Mouse (Mus musculus) cerebellum, postnatal 4 days (tissue): ENCODE measurements at regions not wholly inside any gene's neighbourhood (a gene's known extent, or its start where the extent isn't known, plus 50 kb on each side); places are given as distances from the start of the nearest gene placed in this dataset.

ENCODE experiments used
- DNase-seq, 2 experiments: peaks; one replicate each; pipeline ENCODE4 v3.0.0; 2022; ENCODE audit warnings: low spot score in 2 of 2, mixed read lengths in 1 of 2

DNA sequence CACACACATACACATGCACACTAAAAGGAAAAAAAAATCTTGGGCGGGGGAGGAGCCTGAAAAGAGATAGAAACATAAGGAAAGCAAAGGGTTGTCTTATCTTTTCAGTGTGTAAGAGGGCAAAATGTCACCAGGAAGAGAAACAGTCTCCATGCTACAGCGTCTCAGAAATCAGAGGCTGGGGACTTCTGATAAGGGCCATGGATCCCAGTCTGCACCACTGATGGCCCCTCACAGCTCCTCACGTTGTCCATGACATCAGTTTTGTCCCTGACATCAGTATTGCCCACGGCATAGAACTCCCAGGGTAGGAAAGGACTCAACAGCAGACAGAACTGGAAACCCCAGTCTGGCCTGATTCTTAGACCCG is 135.0 kb downstream of the 2410131K14Rik start:
- DNase-seq, result no peak

DNA sequence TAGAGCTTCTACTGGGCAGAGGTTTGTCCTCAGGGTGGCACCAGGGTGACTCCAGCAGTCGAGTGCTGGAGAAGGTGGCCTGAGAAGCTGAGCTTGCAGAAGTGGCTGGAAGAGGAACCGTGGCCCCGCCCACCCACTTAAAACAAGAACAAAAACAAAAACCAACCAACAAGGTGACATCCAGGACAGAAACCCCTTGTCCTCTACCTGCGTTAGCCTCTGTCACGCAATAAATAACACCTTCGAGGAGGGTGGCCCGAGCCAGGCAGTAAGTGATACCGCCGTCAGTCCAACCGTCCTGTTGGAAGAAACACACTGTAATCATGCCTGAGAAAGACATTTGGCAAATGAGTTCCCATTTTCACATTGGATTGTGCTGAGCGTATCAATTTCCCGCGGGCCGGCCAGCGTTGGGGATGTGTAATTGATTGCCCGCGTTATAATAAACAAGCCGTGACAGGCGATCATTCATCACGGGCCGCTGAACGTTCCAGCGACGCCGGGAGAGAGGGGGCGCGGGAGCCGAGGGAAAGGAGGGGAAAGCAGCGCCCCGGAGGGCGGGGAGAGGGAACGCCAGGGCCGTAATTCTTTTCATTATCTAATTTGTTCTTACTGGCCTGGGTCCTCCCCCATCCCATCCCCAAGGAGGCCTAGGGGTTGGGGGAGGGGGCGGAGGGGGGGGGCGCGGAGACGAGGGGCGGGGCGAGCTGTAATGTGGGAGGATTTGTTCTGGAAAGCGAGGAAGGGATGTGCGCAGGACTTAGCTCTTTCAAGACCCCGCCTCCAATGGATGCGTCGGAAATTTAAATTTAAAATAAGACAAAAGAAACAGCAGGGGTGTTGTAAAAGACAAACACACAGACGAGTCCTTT is 135.6 kb downstream of the 2410131K14Rik start:
- DNase-seq, result peak in 1 of 2 experiments; percentile 46

DNA sequence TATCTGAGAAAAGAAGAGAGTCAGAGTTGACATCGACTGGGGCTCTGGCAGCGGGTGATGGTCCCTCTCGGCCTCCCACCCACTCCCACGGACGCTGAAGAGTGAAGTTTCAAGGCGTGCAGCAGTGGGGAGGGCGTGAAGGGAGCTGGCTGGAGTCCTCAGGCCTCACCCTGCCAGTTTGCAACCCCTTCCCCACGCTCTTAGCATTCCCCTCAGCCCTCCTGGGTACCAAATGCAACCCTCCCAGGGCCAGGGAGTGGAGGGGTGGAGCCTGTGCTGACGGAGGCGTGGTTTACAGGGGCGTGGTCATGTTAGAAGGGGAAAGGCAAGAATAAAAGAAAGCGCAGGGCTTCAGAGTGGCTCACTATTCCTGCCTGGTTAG is 136.3 kb downstream of the 2410131K14Rik start:
- DNase-seq, result peak in 1 of 2 experiments; percentile 39

DNA sequence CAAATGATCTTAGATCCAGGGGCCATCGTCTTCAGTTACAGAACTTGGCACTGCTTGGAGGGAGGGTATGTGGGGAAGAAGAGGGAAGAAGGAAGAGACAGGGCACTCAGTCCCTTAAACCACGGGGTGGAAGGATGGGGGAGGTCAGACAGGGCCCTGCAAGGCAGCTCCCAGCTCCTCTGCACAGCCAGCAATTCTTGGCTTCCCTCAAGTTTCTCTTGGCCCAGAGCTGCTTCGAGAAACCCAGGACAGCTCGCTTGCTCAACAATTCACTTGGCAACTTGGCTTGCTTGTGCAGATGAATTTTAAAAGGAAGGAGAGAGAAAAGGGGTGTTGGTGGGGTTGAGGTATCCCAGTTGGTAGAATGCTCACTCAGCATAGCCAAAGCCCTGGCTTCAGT is 141.1 kb downstream of the 2410131K14Rik start:
- no peak for DNase-seq

DNA sequence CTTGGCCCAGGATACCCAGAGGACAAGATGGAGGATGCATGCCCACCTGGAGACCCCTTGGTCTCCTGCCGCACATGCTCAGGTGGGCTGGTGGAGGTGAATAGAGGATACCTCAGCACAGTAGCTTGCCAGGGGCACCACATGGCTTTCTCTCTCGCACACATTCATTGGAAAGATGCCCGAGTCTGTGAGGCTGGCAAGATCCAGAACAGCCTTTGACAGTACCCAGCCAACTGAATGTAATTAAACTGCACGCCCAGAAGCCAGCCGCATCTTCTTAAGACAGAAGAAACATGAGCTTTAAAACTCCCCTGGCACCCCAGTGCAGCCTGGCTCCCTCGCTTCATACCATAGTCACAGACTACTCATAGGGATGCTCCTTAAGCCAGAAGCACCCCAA is 143.4 kb downstream of the 2410131K14Rik start:
- DNase-seq, result peak in 1 of 2 experiments; percentile 52

DNA sequence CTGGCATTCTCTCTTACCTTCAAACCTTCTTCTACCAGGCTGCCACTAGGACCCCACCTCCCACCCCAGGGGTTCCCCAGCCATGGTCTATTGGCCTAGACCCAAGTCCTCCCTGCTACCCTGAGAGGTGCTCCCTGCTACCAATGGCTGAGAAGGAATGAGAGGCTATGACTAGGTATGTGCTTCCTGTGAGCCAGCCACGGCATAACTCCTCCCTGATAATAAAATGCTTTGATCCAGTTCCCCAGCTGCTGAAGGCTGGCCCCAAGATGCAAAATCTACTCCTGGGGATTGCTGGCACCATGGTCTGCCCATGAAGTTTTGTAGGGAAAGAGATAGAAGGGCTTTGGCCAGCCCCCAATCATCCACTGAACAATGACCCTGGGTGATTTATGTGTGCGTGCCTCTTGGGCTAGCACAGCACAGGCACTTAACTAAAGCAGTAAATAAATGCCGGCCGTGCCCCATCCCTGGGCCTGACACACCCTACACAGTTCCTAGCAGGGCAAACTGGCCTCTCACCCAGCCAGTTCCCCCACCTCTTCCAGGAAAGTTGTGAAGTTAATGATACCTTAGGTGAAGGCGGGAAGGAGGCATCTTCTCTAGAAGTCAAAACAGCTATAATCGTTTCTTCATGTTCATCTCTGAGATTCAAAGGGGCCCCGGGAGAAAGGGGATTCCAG is 145.8 kb downstream of the 2410131K14Rik start:
- DNase-seq, result no peak

DNA sequence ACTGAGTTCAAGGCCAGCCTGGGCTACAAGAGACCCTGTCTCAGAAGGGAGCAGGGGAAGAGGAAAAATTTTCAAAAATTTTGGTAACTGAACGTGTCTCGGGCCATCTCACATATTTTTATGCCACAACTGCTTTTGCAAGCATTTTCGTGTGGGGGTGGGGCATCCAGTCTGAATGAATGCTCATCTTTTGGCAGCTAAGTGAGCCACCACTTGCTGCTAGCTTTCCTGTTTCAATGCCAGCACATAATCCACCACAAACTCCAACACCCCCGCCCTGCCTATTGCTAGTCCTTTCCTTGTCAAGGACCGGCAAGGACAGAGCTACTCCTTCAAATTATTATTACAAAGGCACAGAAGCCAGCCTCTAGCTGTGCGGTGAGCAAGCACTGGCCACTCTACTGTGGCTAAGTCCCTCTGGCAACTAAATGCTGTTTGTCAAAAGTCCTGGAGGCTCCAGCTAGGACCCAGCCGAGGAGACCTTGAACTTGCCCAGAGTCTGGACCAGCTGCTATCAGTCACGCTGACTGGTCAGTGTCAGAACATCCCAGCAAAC is 148.0 kb downstream of the 2410131K14Rik start:
- peak in 1 of 2 experiments; percentile 22 for DNase-seq

DNA sequence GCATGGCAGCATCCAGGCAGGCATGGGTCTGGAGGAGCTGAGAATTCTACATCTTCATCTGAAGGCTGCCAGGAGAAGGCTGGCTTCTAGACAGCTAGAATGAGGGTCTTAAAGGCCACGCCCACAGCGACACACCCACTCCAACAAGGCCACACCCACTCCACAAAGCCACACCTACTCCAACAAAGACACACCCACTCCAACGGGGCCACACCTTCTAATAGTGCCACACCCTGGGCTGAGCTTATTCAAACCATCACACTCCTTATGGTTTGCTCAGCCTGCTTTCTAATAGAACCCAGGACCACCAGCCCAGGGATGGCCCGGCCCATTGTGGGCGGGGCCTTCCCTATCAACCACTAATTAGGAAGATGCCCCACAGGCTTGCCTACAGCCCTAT is 149.0 kb downstream of the 2410131K14Rik start:
- no peak for DNase-seq

DNA sequence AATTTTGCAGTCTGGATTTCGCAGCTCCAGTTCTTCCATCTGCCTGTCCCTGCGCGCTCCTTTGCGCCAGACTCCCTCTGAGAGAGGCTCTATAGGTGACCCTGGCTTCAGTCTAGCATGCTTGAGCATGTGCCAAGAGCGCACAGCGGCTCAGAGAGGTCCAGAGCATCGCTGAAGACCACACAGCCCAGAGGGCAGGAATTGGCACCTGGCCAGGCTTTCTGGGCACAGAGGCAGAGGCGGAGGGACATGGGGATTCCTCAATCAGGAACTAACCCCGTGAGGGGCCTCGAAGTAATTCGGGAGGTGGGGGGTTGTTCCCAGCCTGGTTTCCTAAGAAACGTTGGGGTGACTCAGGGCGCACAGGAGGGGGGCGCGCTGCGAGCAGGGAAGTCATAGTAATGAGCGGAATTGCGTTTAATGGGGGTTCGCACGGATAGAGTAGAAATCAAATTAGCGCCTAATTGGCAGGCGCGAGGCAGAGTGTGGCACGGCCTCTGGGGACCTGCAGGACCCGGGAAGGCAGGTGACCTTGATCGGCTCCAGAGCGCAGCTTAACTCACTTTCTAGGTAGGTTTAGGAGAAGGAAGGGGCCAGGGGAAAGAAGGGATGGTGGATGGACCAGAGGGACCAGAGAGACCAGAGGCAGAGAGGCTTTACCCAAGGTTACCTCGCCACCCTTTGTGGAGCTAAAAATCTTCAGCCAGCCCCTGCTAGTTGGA is 151.1 kb downstream of the 2410131K14Rik start:
- DNase-seq, result peak in 1 of 2 experiments; percentile 63

DNA sequence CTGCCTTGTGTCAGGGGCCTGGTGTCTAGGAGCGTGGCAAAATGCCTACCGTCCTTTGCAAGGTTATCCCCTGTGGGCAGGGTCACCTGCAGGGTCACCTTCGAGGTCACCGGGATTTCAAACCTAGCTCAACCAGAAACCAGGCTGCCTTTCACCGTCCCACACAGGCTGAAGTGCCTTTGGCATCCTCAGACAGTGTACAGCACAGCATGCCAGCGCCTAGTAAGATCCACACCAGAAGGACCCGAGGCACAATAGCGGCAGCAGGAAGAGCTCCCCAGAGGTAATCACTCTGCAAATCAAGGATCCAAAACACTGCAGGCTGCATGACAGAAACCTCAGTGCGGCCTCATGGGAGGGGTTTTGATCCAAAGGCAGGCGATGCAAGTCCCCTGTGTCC is 155.9 kb downstream of the 2410131K14Rik start:
- no peak for DNase-seq

DNA sequence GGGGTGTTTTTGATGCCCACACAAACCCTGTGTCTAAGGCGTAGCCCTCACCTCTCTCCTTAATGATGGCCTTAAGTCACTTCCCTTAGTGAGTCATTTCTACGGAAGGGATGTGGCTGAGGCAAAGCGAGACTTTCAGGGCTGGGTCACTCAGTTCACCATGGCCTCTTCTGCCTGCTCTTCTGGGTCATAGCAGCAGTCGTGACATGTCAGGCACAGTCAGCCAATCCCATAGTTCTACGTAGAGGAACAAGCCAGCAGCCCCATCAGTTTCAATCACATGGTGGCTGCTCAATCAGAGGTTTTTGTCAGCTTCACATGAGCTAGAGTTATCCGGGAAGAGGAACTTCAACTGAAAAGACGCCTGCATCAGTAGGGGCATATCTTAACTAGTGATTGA is 156.1 kb upstream of the Med13l start:
- no peak for DNase-seq

DNA sequence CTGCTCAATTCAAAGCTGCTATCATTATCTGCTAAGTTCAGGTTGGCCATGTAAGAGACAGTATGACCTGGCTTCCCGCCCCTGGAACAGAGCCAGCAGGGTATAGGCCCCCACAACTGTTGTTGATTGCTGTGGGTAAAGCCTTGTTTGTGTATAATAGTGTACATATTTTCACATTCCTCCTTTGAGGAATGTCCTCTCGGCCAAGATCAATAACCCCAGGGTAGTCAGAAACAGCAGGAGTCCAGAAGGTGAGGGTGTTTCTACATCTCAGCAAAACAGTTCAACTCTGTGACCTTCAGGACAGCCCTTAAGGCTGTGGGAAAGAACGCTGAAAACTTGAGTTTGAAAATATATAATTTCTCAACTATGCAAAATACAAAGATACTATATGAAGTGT is 155.1 kb upstream of the Med13l start:
- no peak for DNase-seq

DNA sequence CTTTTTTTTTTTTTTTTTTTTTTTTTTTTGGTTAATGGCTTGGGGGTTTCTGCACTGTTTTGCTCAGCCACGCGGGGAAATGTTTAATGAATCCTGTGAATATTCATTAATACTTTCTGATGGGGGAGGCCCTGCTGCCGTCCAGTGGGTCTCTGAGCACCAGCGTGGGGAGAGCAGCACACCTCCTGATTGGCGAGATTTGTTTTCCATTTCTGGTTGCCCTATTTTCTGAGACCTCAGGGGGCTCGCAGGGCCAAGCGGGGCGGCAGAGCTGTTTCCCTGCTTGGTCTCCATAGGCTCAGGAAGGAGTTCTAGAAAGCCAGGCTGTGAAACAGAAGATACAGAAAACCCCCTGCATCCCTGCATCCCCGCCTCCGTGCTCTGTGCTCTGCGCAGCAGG is 153.0 kb upstream of the Med13l start:
- no peak for DNase-seq

DNA sequence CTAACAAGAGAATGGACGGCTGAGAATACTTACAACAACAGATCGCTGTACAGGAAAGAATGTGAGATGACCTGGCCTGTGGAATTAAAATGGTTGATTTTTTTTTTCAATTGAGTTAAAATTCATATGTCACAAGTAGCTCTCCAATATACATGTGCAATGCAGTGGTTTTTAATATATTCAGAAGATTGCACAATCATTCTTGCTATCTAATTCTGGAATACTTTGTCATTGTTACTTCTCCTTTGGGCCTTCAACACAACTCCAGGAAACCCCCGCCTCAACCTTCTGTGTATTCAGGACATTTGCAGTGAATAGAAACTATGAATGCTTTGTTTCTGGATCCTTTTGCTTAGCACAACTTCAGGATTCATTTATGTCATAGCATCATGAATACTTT is 152.5 kb upstream of the Med13l start:
- no peak for DNase-seq

DNA sequence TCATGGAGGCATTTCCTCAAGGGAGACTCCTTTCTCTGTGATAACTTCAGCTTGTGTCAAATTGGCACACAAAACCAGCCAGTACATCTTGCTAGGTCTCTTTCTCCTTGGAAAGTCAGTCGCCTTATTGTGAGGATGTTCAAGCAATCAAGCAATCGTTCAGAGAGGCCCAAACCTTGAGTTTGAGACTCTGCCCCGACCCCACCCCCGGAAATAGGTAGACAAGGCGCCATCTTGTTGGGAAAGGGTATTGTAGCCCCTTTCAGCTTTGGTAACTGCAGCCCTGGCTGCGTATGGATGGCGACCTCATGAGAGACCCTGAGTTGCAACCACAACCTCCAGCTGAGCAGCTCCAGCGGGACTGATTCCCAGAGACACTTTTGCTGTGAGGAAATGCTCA is 151.7 kb upstream of the Med13l start:
- no peak for DNase-seq

DNA sequence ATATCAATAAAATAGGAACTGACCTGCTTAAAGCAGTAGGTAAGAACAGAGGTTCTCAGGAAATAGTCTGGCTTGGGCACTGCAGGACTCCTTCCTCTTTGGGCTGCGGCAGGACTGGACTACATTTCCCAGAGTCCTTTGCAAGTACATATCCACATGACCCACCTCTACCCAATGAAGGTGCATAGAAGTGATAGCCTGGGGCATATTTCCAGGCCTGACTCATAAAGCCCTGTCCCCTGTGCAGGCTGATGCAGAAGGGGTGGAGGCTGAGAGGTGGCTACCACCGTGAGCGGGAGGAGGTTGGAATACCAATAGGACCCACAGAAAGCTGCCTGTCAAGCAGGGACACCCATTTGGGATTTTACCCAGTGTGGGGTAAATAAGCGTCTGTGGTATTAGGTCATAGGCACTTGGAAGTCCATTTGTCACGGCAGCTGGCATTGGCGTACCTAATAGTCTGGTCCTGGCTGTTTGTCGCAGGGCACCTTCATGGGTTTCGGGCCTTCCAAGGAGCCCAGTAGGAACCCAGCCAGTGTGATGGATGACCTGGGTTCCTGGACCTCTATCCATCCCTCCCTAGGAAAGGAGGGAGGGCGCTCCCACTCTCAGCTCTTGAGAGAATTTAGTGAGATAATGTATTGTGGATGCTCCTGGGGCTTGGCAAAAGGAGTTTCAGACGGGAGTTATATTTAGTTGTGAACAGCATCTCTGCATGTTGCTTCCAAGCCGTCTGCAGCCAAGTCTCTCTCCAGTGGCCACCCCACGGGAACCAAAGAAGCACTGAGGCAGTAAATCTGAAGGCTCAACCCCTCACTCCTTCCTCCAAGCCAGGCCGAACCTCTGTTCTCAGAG is 146.8 kb upstream of the Med13l start:
- peak in 1 of 2 experiments; percentile 55 for DNase-seq

DNA sequence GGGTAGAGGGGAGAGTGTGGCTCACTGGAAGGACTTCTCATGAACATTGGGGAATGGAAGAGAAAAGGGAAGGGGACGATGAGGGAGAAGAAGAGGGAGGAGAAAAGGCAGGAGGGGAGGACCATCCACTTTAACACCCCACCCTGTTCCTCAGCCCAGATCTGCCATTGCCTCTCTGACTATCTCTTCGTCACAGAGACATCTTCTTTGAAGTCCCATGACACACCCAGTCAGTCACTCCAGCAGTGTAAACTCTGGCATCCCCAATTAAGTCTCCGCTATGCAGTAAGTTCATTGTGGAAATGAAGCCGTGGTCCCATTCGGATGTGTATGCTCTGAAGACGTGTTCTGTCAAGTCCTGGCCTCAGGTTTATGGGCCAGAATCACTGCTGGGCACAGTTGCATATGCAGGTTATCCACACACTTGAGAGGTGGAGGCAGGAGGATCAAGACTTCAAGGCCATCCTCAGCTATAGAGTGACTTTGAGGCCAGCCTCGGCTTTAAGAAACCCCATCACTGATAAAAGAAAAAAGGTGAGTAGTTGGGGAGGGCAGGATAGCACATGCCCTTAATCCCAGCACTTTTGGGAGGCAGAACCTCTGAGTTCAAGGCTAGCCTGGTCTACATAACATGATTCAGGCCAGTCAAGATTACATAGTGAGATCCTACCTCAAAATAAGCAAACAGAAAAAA is 141.0 kb upstream of the Med13l start:
- DNase-seq, result no peak

DNA sequence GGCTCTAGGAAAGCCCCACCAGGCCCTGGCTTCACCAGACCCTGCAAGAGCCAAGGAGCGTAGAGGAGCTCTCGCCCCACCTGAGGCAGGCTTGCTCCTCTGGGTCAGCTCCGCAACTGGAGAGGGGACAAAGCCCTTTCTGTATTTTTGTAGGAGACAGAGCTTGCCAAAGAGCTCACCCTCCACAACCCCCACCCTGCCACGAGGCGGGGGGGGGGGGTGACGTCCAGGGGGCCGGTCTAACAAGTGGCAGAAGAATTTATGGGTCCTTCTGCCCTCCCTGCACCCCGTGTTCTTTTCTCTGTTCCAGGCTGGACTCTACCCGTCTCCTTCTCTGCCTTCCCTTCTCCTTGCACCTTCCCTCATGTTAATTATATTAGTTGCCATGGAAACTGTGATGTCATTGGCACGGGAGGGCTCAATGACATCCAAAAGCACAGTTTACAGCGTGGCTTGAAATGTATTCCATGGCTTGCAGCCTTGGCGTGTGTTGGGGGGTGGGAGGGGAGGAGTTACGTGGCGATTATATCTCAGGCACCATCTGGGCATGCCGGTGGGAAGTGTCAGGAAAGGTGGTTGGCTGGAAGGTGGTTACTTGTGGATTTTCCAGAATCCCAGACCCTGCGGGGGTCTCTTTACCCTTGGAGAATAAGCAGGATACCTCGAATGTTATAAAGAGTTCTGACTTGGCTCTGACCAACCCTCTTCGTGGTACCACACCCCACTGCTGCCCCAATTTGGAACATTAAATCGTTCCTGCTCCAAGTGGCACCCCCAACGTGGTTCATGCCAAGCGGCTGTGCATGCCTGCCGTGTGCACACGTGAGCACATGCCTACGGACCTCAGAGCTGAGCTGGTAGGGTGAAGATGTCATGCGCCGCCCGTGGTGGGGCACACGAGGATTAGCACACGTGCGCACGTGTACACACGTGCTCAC is 138.3 kb upstream of the Med13l start:
- peak in 1 of 2 experiments; percentile 49 for DNase-seq

DNA sequence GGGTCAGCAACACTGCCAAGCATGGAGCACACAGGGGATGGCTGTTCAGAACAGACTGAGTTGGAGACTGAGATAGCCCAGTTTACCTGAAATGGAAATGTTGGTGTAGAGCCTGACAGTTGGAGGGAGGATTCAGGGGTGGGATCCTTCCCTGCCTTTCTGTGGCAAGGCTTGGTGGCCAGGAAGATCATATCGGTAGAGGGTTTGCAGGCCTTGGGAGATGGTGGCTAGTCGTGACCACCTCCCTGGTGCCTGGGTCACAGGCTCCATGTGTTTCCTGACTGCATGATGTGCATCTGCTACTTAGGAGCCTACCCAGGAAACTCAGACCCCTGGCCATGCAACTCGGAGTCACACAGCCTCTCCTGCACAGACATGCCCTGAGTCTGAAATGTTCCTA is 136.3 kb upstream of the Med13l start:
- no peak for DNase-seq
